Mouse (Mus musculus): ENCODE results near the gene Olfr1318.

DNA sequence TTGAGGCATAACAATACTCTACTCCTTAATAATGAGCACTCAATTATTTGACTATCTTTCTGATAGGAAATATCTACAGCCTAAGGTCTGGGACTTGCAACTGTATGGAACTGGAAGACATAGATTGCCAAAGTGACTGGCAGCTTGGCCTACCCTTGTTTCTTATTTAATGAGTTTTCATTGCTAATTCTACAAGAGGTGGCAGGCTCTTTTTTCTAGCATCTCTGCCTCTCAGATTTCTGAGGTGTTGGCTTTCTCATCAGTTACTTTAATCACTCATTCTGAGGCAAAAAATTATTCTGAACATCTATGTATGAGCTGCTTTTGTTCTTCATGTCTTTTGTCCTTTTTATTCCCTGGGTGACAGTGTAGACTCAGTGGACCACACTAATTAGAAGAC, at the start of gene Olfr1318:
- TF ChIP-seq POLR2A (IDR thresholded peaks at IDR 0.05; ENCODE audit: insufficient read length, low read depth) (no peak), TCF12 (IDR thresholded peaks at IDR 0.05; ENCODE audit: insufficient read depth, poor library complexity, severe bottlenecking) (no peak), CEBPB (IDR thresholded peaks at IDR 0.05; ENCODE audit: insufficient read depth, poor library complexity, severe bottlenecking) (no peak), POLR2AphosphoS2 (IDR thresholded peaks at IDR 0.05; ENCODE audit: insufficient read length, low read depth) (no peak), MAX (IDR thresholded peaks at IDR 0.05; ENCODE audit: low read depth) (no peak), USF1 (IDR thresholded peaks at IDR 0.05; ENCODE audit: low read depth) (no peak), MYOD1 (IDR thresholded peaks at IDR 0.05; ENCODE audit: control insufficient read depth in 1 of 3, insufficient read length in 2 of 3, low read depth in 2 of 3) (no peak), REST (IDR thresholded peaks at IDR 0.05; ENCODE audit: insufficient read depth, insufficient read length) (no peak), E2F4 (IDR thresholded peaks at IDR 0.05; ENCODE audit: insufficient read depth) (no peak), TCF3 (IDR thresholded peaks at IDR 0.05; ENCODE audit: insufficient read length, low read depth) (no peak)

Data from myocyte (in vitro differentiated cells).